Mouse (Mus musculus): ENCODE results near the gene Iqcd.

GRCm38 (mm10) chr5:120548236-120548850 lies 40.5 kb upstream of the Iqcd start:
- no peak for TF ChIP-seq EP300 (IDR thresholded peaks at IDR 0.05; ENCODE audit: insufficient read depth, low read depth, low read length)
- no peak for TF ChIP-seq POLR2A (IDR thresholded peaks at IDR 0.05; ENCODE audit: insufficient read depth, low read depth, low read length)

Measured in heart, adult 2 months (tissue).